Mouse (Mus musculus): ENCODE measurements around the gene Gm9376.

The Gm9376 gene

DNA sequence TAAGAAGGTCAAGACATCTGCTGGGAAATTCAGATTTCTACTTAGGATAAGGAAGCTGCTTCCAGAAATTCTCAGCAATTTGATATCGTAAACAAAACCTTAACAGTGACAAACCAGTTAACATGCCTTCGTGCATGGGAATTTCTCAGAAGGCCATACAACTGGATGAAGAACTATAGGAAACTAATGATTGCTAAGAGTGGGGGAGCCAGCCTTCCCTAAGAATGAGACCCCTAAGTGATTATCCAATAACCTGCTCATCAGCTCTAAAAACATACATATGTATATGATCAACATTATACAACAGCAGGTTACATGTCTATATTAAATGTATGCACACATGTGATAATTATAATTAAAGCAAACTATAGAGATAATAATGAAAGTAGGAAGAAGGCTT is at the start of gene Gm9376:
TSS of gene Gm9376 (plus strand) at position 301 of the 400 bp plus-strand sequence.
- DNase-seq, result no peak

DNA sequence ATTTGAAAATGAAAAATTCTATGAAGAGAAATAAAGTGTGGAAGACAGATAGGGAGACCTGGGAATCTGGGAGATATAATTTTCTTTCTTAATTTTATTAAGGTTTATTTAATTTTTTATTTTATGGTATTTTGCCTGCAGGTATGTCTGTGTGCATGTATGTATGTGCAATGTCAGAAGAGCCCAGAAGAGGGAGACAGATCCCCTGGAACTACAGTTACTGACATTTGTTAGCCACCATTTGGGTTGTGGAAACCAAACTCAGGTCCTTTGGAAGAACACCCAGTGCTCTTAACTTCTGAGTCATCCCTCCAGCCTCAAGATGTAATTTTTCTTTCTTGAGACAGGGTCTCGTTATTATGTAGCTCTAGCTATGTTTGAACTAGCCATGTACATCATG is 45.9 kb upstream of the Gm9376 start:
- DNase-seq, result no peak

DNA sequence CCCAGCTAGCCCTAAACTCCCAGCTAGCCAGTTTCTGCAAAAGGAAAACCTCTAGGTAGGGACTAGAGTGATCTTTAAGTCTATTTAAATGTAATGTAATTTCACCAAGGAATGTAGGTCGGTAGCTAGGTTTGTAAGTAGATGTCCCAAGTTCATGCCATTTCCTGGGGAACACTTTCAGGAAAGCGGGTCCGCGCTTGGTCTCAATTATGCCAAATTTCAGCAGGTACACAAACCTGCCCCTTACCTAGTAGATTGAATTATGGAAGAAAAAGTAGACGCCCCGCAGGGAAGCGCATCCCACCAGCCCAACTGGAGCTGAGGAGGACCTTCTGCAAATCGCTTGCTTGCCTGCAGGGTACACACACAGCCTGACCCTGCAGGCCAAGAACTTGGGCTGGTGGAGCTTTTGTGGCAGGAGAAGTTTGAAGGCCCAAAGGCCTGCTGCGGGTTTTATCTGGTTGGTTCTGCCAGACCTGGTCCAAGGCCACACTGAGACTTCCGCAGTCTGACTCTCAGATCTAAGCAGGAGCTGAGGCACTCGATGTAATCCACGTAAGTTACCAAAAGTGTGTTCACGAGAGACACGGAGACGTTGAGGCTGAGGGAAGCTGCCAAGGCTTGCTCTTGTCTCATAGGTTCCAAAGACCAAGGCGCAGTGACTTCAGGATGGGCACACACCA is 41.6 kb upstream of the Gm9376 start:
- no peak for DNase-seq

DNA sequence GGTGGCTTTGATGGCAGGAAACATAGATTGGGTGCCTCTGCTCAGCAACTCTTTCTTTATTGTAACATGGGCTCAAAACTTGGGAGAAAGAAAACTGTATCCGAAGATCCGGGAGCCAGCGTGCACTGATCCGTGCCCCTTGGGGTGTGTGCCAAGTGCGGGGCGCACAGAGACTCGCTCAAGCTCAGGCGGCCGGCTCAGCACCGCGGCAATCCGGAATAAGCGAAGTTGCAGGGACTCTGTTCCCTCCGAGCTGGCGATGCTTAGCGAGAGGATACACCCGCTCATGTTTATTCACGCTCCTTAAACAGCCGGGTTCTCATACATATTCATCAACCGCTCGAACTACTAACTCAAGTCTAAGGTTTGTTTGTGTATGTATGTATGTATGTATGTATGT is 40.8 kb upstream of the Gm9376 start:
- no peak for DNase-seq

DNA sequence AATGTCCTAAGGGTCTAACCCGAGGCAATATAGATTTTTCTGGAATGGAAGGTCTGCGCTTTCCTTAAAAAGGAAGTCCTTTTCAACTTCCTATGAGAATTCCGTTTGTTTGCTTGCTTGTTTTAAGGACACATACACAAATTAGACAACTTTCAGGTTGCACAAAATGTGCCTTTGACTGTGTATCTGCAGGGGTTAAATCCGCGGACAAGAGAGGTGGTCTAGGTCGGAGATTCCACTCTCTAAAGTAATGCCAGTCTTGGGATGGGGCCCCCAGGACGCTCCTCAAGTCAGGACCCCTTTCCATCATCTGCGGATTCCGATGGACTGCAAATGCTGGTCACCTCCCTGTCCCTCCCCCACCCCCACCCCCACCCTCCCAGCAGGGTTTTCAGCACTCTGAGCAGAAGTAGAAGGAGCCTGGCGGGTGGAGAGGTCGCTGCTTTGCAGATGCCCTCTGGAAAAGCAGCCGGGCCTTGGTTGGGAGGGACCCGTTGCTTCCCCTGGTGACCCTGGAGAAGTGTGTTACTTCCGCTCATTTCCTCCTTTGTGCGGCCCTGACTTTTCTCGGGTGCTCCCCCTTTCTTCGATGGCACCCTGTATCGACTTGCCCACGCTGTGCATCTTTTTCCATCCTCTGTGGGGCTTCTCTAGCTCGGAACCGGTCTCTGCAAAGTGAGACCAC is 40.1 kb upstream of the Gm9376 start:
- DNase-seq, result no peak

DNA sequence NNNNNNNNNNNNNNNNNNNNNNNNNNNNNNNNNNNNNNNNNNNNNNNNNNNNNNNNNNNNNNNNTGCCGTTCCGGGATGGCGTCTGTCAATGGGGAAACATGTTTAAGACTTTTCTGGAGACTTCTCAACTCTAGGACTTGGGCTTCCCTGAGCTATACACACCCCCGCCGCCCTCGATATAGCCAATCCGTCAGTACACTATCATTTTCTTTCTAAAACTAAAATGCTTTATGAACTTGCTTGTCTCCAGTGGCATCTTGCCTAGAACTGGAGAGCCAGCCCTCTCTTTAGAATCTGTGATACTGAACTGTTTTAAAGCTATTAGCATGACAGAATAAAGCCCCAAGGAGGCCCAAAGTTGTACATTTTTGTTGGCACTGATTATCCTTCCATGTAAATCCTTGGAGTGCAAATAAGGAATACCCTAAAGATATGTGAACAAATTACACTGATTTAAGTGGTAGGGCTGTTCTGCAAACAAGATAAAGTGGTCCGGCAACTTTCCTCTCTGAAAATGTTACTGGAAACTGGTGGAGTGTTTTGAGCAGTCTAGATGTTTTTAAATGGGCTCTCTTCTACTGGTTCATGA is 34.3 kb upstream of the Gm9376 start:
- no peak for DNase-seq

- DNase-seq, result no peak
Observed at GRCm38 (mm10) chr14:118233786-118234540, 32.8 kb upstream of the Gm9376 start.

DNA sequence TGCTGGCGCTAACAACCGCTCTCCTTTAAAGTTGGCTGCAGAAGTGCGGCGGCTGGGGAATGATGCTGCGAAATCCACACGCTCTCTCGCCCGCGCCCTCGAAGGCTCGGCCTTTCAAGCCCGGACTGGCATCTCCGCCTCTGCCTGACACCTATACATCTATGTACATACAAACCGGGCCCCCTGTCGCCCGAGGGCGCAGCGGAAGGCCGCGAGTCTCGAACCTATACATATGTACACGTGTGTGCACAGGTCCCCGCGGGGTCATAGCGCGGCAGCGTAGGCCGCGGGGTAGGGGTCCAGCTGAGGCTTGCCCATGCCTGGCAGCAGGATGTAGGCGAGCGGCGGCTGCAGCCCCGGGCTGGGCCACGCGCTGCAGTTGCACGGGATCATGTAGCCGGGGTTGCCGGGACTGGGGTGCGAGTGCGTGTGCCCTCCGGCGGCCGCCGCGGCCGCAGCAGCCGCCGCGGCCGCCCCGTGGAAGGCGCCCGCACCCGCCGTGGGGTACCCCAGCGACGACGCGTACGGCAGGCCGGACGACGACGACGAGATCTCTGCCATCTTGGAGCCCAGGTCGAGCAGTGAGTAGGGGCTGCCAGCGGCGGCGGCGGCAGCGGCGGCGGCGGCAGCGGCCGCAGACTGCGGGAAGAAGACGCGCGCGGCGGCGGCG is 32.1 kb upstream of the Gm9376 start:
- DNase-seq, result peak in 1 of 2 experiments; percentile 11

DNA sequence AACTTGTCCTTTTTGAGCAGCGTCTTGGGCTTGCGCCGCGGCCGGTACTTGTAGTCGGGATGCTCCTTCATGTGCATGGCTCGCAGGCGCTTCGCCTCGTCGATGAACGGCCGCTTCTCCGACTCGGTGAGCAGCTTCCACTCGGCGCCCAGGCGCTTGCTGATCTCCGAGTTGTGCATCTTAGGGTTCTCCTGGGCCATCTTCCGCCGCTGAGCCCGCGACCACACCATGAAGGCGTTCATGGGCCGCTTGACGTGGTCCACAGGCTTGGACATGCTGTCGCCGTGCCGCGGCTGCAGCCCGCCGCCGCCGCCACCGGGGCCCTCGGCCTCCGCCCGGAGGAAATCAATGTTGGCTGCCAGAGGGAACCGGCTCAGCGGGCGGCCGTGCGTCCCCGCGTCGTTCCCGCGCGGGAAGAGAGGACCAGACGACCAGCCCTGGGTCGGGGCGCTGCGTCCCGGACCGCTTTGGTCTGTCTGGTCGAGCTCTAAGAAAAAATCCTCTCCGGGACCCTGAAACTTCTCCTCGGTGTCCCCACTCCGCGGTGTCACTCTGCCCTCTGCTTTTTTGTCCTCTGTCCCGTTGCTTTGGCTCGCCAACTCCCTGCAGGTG is 31.3 kb upstream of the Gm9376 start:
- DNase-seq, result no peak

DNA sequence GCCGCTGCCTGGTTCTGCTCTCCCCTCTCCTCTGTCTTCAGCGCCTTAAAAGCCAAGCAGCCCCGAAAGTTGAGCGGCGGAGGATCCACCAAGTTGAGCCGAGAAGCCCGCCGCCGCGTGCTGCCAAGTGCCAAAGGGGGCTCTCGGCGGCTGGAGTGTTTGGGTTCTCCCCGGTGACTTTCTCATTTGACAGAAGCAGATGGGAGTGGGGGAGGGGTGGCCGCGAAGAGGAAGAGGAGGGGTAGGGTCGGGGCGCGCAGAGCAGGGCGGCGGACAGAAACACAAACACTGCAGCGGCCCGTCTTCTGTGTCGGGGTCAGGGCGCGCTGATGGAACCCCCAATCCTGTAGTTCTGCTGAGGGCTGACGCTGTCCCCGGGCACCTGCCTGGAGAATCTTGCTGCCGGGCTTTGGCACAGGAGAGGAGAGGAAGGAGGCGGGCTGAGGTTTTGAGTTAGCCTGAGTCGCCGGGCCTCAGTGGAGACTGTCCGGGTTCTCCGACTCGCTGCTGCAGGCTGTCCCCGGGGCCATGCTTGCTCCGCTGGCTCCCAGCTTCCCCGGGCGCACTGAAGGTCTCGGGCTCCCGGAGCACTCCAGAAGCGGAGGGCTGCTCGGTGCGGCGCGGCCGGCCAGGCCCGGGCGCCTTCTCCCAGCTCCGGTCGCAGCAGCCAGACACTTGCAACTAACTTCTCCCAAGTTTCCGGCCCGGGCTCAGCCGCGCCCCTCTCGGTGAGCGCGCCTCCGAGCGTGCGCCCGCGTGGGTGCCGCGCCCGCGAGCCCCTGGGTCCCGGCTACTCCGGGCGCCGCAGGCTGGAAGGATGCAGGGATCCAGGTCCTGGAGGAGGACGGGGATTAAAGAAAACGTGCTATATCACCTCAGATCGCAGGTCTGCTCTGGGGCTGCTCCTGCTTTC is 30.5 kb upstream of the Gm9376 start:
- peak in 1 of 2 experiments; percentile 12 for DNase-seq

DNA sequence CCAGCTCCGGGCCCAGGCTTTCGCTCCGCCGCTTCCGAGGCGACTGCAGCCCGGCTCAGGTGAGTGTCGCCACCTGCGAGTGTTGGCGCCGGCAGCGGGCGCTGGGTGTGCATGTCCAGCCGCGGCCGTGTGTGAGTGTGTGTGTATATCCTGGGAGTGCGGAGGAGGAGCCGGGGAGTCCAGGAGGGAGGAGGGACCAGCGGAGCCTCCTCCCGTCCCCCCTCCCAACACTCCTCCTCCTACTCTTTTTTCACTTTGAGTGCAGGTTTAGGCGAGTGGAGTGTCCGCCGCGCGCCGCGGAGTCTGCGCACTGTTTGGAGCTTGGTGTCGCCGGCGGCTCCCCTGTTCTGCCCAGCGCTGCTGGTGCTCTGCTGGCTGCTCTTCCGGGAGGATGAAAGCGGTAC is 29.9 kb upstream of the Gm9376 start, which contains the start of gene Sox21:
TSS of gene Sox21 (minus strand) at position 145 of the 404 bp plus-strand sequence.
- DNase-seq, result peak in 1 of 2 experiments; percentile 19

DNA sequence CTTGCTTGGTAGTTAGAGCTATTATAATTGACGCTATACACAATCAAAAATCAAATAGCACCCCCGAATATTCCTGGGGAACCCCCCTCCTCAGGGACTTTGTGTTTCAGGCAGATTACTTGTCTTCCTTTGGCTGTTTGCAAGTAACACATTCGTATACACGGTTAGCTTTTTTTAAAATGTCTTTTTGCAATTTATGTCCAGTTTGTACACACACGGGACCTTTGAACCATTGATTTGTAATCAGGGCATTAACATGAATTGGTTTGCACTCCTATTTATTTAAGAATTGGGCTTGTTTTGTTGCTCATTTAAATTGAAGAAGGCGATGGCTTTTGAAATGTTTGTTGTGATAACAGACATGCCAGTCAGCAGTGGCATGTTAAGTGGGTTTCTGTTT is 29.0 kb upstream of the Gm9376 start:
- DNase-seq, result no peak

- DNase-seq, result no peak
Observed at GRCm38 (mm10) chr14:118239351-118239750, 27.4 kb upstream of the Gm9376 start.

DNA sequence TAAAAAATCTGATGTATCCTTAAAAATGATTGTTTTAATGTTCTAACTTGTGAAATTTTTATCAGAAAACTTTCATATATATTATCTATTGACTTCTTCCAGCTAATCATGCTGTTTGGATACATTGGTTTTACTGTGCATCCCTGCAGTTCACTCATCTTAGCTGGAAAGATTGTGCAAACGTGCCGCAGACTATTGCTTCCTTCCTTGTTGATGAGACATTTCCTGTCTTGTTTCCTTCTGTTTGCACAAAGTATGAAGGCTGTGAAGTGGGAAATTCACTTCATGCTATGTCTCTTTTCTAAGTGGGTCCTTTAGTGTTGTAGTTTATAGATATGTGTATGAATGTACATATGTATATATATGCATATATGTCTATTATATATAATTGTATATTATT is 25.3 kb upstream of the Gm9376 start:
- no peak for DNase-seq

DNA sequence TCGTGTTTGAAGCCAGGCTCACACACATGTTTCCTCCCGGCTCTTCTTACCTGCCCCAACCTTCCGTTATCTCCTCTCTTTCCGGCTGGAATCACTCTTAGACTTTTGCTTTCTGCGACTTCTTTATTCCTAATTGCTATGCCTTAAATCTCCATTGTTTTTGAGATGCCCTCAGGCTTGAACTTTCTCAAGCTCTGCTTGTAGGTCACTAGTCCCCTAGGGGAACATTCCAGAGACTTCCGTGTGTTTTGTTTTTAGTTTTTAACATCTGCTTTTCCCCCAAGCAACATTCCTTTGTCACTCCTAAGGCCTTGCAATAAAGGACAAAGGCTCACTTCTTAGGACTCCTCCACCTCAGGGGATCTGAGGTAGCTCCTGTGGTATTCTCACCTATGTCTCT is 13.4 kb upstream of the Gm9376 start:
- no peak for DNase-seq

DNA sequence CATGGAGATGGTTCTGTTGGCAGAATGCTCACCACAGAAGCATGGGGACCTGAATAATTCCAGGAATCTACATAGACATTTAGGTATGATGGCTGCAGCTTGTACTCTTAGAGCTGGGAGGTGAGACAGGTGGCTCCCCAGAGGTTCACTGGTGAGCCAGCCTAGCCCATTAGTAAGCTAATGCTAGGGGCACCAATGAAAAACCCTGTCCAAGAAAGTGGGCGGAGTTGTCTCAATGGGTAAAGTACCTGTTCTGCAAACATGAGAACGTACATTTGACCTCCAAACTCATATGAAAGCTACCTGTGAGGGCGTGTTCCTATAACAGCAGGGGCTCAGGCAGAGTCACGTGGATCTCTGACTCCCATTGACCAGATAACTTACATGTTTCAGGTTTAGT is 2.1 kb downstream of the Gm9376 start:
- no peak for DNase-seq

- DNase-seq, result no peak
Observed at GRCm38 (mm10) chr14:118272594-118273555, 6.1 kb downstream of the Gm9376 start.

DNA sequence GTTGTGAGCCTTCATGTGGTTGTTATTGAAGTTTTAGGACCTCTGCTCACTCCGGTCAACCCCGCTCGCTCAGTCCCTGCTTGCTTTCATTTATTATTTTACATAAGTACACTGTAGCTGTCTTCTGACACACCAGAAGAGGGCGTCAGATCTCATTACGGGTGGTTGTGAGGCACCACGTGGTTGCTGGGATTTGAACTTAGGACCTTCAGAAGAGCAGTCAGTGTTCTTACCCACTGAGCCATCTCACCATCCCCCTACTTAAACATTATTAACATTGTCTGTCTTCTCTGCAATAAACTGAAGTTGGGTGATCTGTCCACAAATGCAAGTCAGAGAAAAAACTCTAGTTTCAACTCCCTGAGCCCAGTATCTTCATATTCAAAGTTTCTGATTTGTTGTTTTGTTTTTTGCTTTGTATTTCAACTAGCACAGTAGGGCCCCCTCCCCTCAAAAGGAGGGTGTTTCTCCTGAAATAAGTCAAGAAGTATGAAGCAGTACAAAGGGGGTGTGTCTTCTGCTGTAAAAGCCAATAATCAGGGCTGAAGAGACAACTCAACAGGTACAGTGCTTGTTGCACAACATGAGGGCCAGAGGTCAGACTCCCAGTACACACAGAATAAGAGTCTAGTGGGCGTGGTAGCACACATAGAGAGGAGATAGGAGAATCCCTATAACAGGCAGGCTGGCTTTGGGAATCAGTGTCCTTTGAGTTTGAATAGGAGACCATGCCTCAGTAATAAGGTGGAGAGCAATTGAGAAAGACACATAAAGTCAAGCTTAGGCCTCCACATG is 11.1 kb downstream of the Gm9376 start:
- DNase-seq, result no peak

GRCm38 (mm10) chr14:118282272-118282671 is 15.5 kb downstream of the Gm9376 start:
- DNase-seq, result no peak

Data from cerebellum, adult 18-20 months (tissue).